Mouse (Mus musculus) brain, embryonic 14.5 days (tissue): ENCODE measurements at regions not wholly inside any gene's neighbourhood (a gene's known extent, or its start where the extent isn't known, plus 50 kb on each side); places are given as distances from the start of the nearest gene placed in this dataset.

Source experiments
- CTCF ChIP-seq: fragments of 200-500 bp; IDR thresholded peaks from 2 replicates; pipeline ENCODE4 v1.5.1; 2012; ENCODE audit warnings: inconsistent platforms, mild to moderate bottlenecking, moderate library complexity, borderline replicate concordance; ENCODE audit not compliant: insufficient read depth, insufficient read length; ENCODE audit errors: extremely low read depth
- POLR2A ChIP-seq: fragments of 200-500 bp; IDR thresholded peaks from 2 replicates; pipeline ENCODE4 v1.6.1; 2012; ENCODE audit warnings: mild to moderate bottlenecking, inconsistent platforms, borderline replicate concordance; ENCODE audit not compliant: poor library complexity, insufficient read depth, insufficient read length, severe bottlenecking; ENCODE audit errors: extremely low read depth

DNA sequence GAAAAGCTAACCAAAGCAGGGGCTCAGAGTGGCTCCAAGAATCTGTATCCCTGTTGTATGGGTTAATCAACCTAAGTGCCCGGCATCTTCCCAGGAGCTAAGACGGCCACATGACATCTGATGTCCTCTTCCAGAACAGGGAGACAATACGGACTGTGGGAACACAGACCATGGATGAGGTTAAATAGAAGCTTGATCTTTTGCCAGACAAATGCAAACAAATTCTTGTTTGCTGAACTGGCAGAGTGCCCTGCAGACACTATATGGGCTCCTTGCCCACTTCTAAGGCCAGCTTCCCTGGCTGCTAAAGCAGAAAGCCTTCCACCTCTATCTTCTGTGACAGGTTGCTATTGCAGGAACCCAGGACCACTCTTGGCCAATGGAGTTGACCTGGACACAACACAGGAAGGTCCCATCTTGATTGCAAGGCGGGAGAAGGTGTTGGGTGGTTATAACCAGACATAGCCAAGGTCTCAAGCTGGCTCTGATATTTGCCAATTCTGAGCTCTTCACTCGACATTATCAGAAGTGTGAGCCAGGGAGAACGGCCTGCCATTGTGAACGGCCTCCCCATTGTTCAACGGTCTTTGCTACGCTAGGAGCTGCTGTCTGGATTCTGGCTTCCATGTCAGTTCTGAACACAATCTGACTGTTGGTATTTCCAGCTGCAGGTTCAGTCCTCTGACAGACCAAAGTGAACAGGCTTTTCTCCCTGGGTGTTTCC lies 237.5 kb upstream of the 3110018I06Rik start:
- TF ChIP-seq CTCF, result no peak
- no peak for TF ChIP-seq POLR2A
